Mouse (Mus musculus) cerebellum, adult 11-12 months (tissue): ENCODE results near the gene Alpk1.

Source experiments
- DNase-seq: peaks from one replicate; pipeline ENCODE4 v3.0.0; 2022

The Alpk1 gene

DNA sequence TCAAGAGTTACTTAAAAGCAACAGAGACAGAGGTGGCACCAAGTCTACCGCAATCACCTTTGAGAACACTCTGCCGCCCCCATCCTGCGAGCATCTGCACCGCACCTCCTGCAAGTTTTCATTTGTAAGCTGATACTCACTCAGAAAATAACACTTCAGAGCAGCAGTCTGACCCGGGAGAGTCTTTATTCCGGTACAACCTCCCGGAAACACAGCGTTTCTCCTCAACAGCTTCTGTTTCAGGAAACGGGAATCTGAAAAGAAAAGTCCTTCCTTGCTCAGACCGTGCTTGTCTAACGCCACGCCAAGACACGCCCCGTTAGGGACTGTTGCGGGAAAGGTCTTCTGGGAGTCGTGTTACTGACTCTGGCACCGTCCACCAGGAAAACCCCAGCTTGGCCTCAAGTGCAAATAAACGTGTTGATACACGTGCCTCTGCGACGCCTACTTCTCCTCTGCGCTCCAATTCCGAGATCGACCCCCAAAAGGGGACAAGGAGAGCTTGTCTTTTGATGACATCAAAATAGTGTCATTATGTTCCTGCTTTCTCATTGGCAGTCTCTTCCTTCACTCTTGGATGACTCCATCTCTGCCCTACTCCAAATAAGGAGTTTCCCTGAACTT, at the start of gene Alpk1:
Alpk1 (minus strand) TSS at position 507 of the 624 bp plus-strand sequence.
- no peak for DNase-seq

DNA sequence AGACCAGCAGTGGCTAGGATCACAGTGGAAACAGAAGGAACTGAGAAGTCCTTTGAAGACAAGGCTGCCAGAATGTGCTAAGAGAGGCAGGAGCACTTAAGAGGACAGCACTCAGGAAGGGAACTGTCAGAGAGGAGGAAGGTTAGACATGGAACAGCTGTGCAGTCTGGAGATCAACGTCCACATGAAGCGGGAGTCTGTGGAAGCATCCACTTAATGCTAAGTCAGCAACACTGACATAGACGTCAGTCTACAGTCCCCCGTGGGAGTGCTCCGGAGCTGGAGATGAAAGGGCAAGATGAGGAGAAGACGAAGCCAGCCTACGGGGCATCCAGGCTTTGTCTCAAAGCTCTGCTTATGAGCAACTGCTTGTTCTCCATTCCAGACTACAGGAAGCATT, 46.8 kb upstream of the Alpk1 start:
- DNase-seq: no peak

DNA sequence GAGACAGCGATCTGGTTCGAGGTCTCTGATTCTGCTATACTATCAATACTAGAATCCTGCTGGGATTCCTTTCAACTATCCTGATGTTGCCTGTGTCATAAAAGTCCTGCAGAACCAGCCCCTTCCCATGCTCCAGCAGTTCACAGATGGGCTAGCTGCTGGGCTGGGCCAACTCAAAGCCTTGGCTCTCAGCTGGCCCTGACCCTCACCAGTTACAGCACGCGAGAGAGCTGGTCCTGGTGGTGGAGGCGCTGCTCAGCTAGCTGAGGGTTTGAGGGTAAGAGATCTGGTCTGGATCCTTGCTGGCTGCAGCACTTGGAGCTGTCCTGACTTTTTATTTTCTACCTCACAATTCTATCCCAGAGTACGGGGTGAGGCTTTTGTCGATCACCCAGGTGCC, 46.2 kb upstream of the Alpk1 start:
- no peak for DNase-seq

DNA sequence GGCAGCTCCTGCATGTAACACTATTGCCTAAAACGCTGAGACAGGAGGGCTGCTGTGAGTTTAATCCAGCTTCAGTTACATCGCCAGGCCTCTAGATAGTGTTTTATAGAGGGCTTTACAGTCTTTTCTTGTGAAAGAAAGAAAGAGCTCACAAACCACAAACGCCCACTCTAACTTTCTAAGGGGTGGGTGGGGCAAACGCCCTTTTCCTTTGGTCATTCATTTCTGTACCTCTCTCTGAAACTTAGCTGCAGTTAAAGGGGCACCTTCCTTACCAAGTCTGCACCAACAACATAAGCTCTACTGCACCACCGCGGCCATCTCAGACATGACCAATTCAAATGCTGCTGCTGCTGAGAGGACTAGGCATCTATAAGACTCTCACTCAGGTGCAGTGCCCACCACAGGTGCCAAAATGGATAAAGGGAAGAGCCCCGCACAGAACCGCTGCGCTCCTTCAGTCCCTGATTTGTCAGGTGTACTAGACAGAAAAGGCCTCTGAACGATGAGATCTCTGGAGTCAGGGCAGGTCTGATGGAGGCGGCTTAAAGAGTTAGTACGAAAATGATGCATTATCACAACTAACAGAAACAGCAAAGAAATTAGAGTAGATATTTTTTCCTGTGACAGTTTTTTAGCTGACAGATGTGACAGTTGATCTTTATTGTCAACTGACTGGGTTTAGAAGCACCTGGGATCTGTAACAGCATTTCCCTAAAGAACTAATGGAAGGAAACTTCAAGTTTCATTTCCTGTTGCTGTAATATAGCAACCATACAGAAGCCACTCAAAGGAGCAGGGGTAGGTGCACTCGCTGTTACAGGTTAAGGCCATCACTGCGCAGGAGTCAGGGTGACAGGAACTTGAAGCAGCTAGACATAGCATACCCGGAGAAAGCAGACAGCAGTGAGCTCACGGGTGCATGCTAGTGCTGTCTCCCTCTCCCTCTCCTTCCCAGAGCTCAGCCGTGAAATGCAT, 43.8 kb upstream of the Alpk1 start:
- no peak for DNase-seq

DNA sequence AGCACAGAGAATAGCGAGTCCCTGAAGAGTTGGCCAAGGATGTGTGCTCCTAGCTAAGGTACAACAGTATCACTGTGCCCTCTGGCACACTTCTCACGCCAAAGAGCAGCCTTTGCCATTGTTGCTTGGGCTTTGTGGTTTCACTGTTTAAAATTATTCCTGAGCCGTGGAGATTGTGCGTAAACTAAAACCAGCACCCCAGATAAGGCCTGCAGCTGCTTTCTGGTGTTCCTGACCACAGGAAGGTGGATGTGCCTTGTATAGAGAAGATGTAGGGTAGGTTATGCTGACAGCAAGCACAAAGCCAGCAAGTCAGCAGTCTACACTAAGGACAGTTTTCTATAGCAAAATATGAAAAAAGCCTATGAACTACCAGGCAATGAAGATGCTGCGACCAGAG, 40.9 kb upstream of the Alpk1 start:
- no peak for DNase-seq

DNA sequence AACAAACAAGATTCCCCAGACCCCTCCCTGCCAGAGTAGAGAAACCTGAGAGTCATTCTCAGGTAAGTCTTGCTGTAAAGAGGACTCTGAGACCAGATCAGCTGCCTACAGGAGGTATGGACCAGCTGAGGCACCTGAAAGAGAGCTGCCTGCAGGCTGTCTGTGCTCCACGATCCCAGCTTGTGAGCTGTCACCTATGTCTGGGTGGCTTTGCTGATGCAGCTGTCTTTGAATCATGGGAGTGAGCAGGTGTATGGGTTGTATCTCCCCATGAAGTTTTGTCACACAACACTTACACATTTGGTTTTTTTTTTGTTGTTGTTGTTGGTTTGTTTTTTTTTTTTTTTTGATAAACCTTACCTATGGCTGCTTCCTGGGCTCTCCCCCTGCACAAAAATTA, 40.1 kb upstream of the Alpk1 start:
- no peak for DNase-seq

DNA sequence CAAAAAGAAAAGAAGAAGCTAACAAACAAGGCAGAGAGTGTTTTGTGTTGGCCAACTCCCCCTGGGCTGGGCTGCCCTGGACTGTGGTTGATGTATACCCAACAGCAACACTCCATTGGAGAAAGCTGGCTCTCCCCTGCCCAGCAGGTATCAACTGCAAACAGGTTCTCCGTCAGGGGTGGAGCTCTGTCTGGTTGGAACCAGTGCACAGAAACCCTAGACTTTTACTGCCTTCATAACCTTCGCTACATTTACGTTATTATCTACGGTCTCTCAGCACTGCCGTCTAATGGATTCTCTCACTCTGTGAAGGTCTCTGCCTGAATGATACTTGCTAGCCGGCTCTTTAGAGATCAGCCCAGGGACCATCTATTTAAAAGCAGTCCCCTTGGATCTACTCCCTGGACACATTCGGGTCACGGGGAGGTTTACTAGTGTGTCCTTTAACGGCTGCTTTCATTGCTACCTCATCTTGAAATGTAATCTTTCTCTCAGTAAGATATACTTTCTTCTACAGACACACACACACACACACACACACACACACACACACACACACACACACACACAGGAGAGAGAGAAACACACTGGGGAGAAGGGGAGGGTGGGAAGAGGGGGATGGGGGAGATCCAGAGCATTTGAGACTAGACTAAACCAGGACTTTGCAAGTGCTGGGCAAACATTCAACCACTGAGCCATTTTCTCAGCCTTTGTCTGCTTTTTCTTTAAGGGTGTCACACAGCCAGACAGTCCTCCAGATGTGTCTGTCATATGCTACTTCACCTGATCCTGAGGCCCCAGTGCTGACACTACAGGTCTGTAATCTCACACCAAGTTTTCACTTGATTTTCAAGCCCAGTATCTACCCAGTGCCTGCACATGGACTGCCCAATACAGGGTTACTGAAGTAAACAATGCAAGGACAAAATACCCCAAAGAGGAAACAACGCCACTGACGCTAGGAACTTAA, 38.7 kb upstream of the Alpk1 start:
- DNase-seq: no peak

DNA sequence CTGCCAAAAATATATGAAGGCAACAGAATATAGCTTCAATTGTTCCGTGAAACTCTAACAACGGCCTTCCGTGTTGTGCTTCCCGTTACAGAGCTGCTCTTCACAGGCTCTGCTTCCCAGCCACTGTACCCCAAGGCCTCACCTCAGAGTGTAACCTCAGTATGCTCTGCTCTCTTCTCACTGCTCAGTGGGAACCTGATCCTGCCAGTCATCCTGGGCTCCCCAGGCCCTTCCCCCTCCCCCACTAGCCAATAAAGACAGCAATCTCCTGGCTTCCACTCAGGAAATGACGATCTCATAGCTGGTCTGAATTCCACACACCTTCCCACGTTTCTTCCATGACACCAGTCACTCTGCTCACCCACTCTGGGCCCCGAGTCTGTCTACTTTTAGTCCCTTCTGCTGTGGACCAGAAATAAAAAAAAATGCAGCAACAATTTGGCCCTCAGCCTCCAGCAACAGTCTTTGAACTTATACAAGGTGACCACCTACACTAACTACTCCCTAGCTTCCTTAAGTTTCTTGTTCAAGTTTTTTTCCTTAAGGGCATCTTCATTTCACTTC, 36.9 kb upstream of the Alpk1 start:
- DNase-seq: no peak

DNA sequence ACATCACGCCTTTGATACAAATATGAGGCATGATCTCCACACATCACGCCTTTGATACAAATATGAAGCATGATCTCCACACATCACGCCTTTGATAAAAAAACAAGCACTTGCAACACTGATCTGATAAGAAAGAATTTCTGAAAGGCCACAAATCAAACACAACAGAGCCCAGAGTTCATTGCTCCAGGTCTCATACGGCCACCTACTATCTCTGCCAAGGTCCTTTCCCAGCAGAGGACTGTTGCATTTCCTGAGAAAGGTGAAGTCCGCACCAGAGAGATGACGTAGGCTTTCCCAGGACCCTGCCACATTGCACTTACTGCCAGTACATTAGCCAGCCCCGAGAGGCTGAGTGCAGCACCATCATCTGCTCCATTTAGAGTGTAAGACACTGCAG, 28.8 kb upstream of the Alpk1 start:
- DNase-seq: no peak

DNA sequence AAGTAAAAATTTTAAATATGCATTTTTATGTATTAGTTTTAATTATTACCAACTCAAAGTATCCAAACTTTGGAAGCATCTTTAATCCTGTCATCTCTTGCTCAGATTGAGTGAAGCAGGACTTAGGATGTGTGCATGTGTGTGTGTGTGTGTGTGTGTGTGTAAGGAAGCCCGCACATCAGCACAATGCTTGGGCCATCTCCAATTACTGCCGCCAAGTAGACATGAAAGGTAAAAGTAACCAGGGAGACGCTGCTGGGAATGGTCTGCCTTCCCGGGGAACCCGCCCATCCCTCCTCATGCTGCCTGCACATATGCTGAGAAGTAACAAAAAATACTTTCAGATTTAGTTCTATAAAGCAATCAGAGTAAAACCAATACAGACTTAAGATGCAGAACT, 27.5 kb upstream of the Alpk1 start:
- no peak for DNase-seq

DNA sequence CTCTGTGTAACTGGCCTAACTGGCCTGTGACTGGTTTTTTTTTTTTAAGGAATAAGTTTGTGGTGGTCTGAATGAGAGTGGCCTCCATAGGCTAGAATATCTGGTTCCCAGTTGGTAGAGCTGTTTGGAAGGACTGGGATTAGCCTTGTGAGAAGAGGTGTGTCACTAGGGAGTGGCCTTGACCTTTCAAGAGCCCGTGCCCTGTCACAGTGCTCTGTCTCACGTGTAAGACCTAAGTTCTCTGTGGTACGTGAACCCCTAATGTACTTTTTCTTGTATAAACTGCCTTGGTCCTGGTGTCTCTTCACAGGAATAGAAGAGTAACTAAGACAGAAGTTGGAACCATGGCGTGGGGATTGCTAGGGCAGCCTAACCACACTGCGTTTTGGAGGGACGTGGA, 25.7 kb upstream of the Alpk1 start:
- no peak for DNase-seq

DNA sequence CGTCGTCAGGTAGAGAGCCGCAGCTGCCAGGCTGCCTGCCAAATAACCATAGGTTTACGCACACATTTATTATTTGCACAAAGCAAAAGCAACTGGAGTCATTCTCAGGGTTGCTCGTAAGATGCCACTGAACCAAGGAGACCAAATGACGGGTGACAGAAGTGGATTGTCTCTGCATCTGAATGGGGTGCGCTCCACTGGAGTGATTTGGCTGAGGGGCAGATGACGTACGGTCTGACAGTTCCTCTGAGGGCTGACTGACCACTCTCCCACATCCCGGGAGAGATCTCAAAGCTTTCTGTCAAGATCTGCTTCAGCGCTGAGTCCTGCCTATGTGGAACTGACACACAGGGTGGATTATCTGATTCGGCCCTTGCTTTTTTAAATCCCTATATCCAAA, 24.7 kb upstream of the Alpk1 start:
- DNase-seq: no peak

DNA sequence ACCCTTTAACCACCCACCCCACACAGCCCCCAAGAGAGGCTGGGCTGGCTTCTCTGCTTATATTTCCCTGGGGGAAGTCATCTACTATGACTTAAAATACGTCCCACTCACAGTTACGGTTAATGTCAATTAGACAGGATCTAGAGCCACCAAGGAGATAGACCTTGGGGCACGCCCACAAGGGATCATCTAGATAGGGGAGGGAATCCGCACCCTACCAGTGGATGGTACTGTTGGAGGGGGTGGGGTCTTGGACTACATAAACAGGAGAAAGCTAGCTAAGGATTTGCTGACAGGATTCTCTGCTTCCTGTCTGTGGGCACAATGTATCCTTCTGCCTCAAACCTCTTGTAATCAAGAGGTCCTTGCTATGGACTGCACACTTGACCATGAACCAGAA, 24.1 kb upstream of the Alpk1 start:
- DNase-seq: no peak

DNA sequence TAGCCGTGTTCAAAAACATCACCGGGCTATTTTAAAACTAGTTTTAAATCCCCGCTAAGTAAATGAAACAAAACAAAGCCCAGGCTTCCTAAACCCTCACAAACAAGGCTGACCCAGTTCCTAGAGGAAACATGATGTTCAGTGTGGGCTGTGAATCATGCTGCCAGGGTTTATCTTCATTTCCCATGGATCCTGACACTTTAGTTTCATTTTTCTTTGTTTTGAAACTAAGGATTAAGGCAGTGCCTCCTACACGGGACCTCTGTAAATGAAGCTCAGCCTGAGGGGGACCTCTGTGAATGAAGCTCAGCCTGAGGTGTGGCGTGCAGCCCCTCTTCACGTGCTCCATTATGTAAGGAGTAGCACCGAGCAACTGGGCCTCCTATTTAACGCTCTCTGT, 22.5 kb upstream of the Alpk1 start:
- no peak for DNase-seq

DNA sequence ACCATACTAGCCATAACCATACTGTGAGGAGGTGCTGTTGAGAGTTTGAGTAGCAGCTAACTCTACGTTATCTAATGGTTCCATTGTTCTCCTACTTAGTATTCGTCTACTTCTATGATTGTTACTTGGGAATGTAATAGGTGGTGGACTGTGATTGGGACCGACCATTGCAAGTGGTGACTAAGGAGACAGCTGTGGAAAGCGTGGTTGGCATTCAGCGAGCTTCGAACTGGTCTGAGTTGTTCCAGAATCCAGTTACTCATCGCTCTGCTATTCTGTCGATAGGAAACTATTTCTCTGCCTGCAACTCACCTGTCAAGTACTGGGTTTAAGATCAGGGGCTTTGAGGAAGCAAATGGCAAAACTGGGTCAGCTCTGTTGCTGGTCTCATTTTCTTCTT, 20.8 kb upstream of the Alpk1 start:
- DNase-seq: no peak

DNA sequence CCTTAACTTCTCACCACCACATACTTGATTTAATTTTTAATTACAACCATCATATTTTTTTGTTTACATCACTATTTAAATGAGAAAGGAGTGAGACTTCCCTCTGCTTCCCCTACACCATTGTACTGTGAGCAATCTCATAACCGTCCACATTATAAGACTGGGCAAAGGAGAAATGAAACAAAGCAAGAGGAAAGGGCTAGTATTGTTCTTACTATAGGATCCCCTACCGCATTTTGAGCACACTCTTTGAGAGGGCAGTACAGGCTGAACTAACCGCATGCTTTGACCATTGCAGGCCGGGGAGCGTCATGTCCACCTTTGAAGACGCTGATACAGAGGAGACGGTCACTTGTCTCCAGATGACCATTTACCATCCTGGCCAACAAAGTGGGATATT, 15.9 kb upstream of the Alpk1 start:
- DNase-seq: no peak

DNA sequence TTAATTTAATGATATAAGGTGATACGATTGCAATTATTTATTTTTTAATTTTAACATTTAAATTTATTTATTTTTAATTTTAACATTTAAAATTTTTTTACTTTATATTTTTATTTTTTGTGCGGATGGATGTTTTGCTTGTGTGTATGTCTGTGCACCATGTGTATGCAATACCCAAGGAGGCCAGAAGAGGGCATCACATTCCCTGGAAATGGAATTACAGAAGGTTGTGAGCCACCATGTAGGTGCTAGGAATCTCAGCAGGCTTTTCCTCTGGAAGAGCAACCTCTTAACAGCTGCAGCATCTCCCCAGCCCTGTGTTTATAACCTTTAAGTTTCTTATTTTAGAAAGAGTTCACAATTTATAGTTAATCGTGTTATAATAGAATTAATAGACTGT, 15.4 kb upstream of the Alpk1 start:
- DNase-seq: no peak

DNA sequence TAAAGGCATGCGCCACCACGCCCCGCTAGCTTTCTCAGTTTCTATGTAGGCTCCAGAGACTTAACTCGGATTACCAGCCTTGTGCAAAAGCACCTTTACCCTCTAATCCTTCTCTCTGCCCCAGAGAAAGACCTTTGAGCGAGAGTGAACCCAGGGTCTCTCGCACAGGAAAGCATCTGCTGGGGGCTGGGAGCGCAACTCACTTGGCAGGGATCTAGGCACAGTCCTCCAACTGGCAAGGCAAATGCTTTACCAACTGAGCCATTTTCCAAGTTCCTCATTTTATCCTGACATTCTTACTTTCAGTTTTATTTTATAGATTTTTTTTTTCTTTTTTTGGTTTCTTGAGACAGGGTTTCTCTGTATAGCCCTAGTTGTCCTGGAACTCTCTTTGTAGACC, 12.7 kb upstream of the Alpk1 start:
- DNase-seq: no peak

DNA sequence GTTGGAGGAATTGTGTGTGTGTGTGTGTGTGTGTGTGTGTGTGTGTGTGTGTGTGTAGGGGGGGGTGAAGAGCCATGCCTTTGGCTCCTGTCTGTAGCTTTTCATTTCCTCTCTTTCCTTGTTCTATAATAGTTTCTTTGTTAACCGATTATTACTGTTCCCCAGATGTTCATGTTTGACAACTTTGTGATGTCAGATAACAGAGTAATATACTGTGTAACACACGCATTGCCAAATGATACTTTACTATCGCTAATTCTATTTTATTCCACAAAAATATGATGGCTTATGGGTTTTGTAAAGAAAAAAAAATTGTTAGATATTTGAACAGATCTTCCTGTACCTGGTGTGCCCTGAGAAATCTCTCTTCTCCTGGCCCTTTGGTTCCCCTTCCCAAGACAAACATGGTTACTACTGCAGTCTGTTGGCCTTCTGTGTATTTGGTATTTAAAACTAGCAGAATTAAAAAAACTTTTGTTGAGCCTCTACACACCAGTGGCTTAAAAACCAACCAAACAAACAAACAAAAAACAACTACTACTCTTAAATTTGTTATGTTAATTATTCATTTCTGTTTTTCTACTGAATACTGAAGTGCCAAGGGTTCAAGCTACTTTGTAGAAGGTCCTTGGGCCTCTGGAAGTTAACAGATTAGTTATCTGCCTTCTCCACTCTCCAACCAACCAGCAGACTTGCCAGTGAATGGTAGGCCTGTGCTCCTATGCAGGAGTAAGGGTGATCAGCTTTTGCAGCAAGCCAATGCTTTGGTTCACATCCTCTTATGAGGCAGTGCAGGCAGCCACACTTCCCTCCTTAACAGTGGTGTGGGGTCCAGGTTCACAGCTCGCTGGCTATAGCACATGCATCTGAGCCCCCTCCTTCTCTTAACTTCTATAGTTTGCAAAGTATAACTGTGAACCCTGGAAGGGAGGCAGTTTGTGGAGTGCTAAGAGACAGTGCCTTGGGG, 11.6 kb upstream of the Alpk1 start:
- DNase-seq: no peak

DNA sequence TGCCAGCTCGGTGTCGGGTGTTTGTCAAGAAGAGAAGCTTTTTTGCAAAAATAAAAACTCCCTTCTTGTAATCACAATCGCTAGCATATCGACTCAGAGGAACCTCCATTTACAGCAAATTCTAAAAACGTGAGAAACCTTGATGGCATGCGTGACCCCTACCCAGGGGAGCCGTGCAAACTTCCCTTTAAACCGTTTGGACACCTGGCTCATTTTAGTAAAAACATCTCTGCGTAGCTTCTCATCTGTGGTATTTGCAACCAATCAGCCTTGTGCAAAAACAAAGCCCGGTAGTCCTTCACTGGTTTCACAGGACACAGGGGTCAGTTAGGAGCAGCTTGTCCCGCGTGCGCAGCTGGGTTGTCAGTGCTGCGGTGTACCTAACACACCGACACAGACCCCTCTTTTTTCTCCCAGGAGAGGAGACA, 10.7 kb upstream of the Alpk1 start:
- DNase-seq: no peak

DNA sequence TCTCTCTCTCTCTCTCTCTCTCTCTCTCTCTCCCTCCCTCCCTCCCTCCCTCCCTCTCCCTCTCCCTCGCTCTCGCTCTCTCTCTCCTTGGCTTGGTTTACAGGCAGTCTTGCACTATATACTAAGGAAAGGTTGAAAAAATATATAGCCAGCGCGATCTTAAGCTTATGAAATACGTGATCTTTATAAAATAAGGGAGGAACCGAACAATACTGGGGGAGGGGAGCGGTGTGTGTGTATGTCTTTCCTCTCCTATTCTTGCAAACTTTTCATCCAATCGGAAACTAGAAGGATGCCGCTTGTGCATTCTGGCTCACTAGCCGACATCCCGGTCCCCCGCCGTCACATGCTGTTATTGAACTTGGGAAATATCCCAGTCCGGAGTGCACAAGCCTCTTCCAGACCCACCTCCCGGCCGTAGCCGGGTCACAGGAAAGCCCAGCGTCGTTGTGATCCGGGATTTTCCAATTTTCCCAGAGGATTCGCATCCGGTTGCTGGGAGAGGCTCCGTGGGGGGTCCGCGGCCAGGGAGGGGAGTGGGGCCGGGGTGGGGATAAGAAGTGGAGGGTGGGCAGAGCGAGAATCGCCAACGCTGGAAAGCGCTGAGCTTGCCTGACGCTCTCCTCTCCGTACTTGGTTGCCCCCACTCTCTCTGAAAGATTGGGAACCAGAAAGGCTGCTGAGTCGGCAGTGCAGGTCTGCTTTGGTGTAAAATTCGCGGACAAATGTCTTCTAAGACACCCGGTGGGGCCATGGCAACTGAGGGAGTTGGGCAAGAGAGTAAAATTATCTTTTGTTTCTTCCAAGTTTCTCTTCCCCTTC, 10.1 kb upstream of the Alpk1 start:
- DNase-seq: peak; percentile 12
